Mouse (Mus musculus) liver, postnatal 0 days (tissue): ENCODE measurements around the gene Mad2l1bp.

Experiments
- CTCF ChIP-seq: sonication (generic); IDR thresholded peaks from 2 replicates; pipeline ENCODE4 v1.5.1; 2016; ENCODE audit warnings: antibody characterized with exemption, low read depth
- EP300 ChIP-seq: IDR thresholded peaks from 2 replicates; pipeline ENCODE4 v1.6.1; 2016; ENCODE audit warnings: antibody characterized with exemption, low read depth, mild to moderate bottlenecking

DNA sequence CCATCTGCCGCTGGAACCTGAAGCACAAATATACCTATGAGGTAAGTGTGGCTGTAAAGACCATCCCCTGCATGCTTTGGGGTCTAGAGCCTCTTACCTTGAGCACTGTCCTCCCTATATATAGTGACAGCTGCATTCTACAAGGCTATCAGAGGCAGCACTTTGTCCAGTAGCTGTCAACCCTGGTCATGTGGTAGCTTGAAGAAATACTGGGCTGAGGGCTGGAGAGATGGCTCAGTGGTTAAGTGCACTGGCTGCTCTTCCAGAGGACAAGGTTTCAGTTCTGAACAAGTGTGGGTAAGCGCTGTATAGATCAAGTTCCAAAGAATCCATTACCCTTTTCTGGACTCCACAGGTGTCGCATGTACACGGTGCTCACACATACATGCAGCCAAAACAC, 30.6 kb downstream of the Mad2l1bp start:
- TF ChIP-seq CTCF (no peak), EP300 (no peak)
